Mouse (Mus musculus) cerebellum, adult 11 months (tissue): ENCODE results near the gene Smpd3.

Experiments
- DNase-seq: peaks from one replicate; pipeline ENCODE4 v3.0.0; 2022

Gene Smpd3

DNA sequence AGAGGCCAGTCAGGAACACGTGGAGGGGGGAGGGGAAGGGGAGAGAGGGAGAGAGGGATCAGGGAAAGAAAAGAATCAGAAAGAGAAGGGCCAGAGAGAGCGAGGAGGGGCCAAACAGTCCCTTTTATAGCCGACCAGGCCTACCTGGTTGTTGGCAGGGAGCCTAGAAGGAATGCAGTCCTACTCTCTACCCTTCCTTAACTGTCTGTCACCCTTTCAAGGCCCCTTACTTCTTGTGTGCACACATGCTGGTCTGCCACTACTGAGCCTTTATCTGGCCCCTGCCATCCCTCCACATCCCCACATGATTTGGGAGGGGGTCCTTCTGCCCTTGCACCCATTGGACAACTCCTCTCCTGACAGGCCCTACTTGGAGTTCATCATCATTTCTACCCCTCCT, 49.1 kb downstream of the Smpd3 start:
- no peak for DNase-seq

DNA sequence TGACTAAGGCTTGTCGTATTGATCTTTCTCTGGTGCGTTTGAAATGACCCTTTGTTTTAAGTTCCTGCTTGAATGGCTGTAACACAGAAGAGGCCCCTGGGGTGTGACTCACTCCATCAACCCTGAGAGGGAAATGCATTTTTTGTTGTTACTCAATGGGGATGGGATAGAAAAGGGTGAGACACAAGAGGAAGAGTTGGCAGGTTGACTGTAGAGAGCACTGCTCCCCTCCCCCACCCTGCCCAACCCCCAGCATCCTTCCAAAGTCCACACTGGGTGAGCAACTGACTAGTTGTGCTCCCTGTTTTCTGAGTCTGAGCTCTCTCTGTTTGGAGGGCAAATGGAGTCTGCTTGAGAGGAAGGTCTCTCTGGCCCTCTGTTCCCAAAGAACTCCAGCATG, 50.3 kb downstream of the Smpd3 start:
- no peak for DNase-seq

DNA sequence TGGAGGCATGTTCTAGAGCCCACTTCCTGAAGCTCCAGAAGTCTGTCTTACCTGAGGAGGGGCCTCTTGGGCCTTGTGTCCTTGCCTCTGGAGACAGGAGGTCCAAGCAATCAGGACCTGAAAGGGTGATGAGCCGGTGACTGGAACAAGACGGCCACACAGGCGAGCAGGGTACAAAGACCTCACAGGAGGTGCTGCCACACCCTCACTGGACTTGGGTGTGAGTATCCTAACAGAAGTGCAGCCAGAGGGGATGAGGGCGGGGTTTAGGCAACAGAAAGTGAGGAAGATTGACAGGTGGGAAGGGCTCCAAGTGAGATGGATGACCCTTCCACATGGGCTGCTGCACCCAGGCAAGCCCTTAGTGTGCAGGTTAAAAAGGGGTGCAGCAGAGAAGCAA, 56.9 kb downstream of the Smpd3 start:
- DNase-seq = no peak

GRCm38 (mm10) chr8:106280154-106280553, 57.6 kb downstream of the Smpd3 start:
- DNase-seq = no peak

GRCm38 (mm10) chr8:106278367-106279042, 59.3 kb downstream of the Smpd3 start:
- DNase-seq = no peak

GRCm38 (mm10) chr8:106276709-106277317, 61.0 kb downstream of the Smpd3 start:
- DNase-seq = no peak

DNA sequence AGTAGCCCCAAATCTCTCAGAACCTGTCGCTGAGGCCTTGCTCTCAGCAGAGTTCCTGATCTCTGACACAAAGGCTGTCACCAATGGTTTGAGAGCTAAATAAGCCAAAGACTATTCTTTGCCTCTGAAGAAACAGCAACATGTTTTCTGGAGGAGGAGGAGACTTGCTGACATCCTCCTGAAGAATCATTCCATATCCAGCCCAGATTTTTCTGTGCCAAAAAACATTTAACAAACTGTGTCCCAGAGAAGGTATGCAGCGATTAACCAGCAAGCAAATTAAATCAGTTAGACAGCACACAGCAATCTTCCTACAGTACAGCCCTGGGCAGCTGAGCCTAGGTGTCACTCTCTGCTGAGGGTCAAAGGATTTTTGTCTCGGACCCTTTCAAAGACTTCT, 64.3 kb downstream of the Smpd3 start:
- no peak for DNase-seq

GRCm38 (mm10) chr8:106271378-106271777, 66.4 kb downstream of the Smpd3 start:
- no peak for DNase-seq

DNA sequence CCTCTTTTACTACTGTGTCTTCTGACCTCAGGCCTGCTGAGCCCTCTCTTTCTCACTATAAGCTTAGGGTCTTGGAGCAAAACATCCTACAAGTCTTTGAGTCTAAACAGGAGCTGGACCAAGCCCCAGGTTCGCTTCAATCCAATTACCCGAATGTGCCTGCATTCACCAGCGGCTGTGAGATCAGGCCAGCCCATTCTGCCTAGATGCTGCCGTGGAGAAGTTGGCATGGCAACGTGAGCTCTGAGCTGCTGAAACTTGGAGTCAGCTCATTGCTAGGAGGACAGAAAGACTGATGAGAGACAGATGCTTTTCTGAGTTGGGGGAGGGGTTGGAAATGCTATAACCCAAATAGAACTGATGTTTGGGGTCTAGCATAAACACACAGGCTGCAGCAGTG, 67.0 kb downstream of the Smpd3 start:
- DNase-seq = no peak

DNA sequence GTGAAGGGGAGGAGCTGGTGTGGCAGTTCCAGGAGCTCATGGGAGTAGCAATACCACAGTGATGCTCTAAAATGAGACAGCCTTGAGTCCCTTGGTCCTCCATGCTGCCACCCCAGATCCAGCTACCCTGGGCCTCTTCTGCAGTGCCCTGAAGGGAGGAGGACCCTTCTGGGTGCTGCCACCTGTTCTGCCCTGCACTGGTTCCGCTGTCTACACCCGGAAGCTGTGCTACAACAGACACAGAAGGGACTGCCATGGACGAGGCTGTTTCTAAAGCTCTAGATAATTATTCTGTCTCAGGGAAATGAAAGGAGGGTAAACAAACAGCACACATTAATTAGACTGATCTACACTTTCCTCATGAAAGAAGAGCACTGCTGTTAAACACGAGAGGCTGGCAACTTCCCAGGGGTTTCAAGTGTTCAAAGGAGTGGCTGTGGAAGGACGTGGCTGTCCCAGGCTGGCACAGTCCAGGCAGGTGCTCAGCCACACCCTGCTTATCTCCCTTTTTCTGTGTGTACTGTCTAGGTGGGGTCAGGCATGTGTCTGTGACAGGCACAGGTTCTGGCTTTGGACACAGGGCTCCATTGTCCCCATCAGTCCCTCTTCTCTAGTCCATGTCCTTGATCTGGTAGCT, 69.0 kb downstream of the Smpd3 start:
- DNase-seq = no peak

DNA sequence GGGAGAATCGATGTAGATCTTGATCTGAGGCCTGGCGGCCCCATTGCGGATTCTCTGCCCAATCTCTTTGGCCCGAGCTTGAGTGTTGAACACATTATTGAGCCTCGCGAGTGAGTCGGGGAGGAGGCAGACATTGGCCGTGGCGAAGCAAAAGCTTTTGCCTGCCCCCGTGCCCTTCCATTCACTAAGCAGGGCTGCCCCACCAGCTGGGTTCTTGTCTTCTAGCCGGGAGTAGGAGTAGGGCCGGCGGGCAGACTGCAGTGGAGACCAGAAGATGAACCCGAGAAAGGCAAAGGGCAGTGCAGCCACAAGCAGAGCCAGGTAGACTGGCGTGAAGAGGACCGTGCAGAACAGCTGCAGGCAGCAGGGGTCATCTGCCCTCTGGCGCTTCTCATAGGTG, 72.4 kb downstream of the Smpd3 start:
- DNase-seq = no peak

DNA sequence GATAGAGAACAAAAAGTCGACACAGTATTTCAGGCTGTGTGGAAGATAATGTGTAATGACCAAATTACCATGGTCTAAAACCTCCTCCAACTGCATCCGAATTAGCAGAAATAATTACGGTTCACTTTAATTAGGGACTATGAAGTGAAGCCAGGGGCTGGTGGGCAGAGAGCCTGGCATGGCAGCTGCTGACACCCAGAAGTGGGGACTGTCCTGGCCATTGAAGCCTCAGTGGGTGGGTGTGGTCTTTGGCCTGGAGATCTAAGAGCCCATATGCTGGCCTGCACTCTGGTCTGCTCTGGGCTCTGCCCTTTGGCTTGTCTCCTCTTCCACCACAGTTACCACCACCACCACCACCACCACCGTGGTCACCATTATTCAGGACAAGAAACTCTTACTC, 73.9 kb downstream of the Smpd3 start:
- no peak for DNase-seq

DNA sequence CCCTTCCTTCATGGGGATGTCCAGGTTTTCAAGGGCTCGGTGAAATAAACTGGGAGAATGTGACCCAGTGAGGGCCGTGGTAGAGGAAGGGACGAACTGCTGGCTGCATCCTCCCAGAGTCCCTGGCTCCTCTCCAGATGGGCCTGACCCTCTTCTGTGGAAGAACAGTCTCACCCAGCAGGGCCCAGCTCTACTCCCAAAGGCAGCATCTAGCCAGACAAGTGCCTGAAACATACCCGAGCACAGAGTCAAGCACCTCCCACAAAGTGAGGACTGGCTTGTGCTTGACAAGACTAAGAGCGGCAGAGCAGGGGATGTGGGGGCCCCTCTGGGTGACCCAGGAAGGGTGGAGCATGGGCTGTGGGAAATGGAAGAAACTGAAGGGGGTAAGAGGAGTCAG, 75.4 kb downstream of the Smpd3 start:
- no peak for DNase-seq

- no peak for DNase-seq
Observed at GRCm38 (mm10) chr8:106260894-106261293, 76.9 kb downstream of the Smpd3 start.

- DNase-seq = peak; percentile 54
Observed at GRCm38 (mm10) chr8:106259579-106260255, 78.1 kb downstream of the Smpd3 start.

DNA sequence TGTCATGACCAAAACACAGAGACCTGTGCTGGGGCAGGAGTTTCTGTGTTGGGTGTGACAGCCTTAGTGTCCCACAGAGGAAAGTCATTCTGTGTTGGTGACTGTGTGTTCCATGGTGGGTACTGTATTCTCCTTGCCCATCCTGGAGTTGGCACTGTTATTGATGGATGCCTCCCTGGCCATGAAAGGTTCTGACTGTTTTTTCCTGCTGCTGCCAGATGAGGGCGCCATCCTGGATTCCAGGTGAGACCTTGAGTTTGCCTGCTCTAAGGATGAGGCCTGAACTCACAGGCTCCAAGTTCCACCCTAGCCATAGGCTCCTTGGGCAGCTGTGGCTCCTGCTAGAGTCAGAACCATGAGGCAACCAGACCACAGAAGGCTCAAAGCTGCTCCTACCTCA, 79.6 kb downstream of the Smpd3 start:
- DNase-seq = no peak

GRCm38 (mm10) chr8:106250186-106250585, 87.6 kb downstream of the Smpd3 start:
- DNase-seq = no peak

GRCm38 (mm10) chr8:106237106-106237505, 100.7 kb downstream of the Smpd3 start:
- no peak for DNase-seq

DNA sequence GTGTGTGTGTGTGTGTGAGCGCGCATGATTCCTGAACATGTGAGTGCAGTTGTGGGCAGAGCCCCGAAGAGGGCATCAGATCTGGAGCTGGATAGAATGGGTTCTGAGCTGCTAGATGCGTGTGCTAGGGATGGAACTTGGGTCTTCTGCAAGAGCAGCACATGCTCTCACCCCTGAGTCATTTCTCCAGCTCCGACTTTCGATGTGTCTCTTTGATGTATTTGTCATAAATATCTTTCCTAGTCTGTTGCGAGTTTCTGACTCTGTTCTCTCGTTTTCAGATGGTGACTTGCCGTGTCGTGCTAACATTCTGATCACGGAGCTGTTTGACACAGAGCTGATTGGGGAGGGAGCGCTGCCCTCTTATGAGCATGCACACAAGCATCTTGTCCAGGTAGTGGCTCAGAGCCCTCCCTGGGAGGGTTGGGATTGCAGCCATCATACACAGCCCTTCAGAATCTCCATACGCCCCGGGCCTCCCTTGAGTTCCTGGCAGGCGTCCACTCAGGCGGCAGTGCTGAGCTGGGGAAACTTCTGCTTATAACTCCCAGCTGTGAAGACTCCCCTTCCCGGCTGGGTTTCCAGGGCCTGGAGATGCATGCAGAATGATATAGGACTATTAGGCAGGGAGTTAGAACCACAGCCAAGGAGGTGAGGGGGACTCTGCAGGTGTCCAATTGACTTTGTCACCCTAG, 103.1 kb downstream of the Smpd3 start:
- no peak for DNase-seq

DNA sequence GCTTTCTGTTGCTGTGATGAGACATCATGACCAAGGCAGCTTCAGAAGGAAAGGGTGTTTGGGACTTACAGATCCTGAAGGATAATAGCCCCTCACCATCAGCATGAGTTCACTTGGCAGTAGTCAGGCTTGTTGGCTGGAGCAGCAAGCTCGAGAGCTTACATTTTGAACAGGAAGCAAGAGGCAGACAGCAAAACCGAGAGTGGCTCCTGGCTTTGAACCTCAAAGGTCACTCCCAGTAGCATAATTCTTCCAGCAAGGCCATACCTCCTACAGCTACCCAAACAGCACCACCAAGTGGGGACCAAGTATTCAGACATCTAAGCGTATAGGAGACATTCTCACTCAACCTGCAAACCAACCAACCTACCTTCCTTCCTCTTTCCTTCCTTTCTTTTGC, 105.0 kb downstream of the Smpd3 start:
- DNase-seq = no peak

DNA sequence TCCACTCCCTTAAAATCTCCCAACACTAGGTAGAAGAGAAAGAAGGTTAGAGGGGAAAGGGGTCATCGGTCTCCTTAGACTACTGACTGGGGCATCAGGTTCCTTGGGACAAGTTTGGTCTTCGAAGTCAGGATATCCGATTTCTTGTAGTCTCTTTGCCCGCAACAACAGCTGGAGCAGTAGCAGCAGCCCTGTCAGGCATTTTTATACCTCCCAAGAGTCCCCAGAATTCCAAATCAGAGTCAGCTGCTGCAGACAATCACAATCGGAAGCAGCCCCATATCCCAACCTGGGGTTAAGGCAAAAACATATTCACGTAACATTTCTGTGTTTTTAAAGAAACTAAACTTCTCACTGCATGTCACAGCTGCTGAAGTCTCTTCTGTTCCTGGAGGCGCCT, 106.3 kb downstream of the Smpd3 start:
- no peak for DNase-seq

DNA sequence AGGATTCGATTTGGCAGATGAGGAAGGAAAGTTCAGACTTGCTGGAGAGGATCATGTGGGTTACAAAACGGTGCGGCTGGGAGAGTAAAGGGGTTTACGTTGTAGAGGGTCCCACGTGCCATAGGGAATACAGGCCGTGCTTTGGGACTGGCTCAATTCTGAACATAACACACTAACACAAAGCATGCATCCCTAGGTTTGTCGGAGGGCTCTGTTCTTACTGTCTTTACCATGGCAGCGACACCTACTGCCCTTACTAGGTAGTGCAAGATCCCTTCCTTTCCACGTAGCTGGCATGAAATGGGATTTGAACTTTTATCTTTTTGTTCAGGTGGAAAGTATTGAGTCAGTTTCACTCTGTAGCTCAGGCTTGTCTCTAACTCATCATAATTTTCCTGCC, 111.2 kb downstream of the Smpd3 start:
- peak; percentile 45 for DNase-seq

DNA sequence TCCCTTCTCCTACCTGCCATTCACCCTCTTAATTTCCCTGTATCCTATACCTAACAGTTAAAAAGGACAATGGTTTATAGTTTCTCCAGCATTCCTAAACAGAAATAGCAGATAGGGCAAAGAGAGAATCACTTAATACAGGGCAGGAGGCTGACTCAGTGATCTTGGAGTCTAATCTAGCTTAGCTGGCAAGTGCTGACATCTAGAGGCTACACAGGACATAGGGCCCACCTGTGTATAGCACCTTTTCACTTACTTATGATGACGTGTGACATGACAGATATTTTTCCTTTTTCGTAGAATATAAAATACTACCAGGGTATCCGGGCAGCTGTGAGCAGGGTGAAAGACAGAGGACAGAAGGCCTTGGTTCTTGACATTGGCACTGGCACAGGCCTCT, 118.2 kb downstream of the Smpd3 start:
- DNase-seq = no peak
